ENCODE assay signal across 9 mouse cellular contexts in the genomic region with DNA sequence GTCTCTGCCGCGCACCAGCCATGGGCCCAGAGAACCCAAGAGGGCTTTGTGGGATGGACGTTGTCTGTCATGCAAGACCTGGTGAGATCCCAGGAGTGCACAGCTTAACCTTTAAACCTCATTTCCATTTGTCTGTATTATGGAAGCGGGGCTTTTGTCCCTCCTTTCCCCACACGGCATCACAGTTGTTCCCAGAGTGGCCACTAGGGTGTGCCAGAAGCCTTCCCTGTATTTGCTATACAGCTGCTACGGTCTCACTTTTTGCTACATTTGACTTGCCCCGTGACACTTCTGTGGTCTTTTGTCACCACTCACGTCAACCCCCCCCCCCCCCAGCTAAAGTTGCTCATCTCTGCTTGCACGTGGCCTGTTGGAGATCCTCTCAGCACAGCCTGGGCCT.
DNase-seq lines count a peak whose midpoint lies in the region; ATAC-seq and TF ChIP-seq lines count a peak whose summit lies in the region.
"Had no signal": no experiment of that assay in that cellular context is flagged by ENCODE, and none has a peak within 500 bp of the region (broad histone marks: within the 10 kb centered on the region; RNA-seq: fewer than 3 reads in every experiment).

No protein-coding gene starts in this region.

- DNase-seq in ES-E14 (ENCODE audit: low read depth, low spot score): peak; percentile 81
- DNase-seq in adrenal gland, postnatal 36 days: peak; percentile 78 to 79
- peak; percentile 82 for DNase-seq in embryonic facial prominence, embryonic 10.5 days (ENCODE audit: low spot score)
- DNase-seq in hindbrain, embryonic 10.5 days (ENCODE audit: low spot score): peak; percentile 87
- DNase-seq in layer of hippocampus, postnatal 25 days (ENCODE audit: extremely low spot score in 1 of 2, low spot score in 1 of 2): peak; percentile 74 to 95
- DNase-seq in mesoderm, embryonic 11.5 days (ENCODE audit: low read depth, low spot score): peak; percentile 89
- peak; percentile 73 for DNase-seq in right cerebral cortex, postnatal 25 days

- H3K27ac ChIP-seq in ES-E14 (ENCODE audit: insufficient read depth, low read depth, low read length, poor library complexity, severe bottlenecking): no peak overlapping the region
- H3K27ac ChIP-seq in embryonic facial prominence, embryonic 10.5 days (replicated peaks): no peak overlapping the region
- peak overlapping the region; percentile 70 for H3K27ac ChIP-seq in hindbrain, embryonic 10.5 days
- H3K27ac ChIP-seq: hindbrain, embryonic 15.5 days had no signal

- no peaks in the 10 kb centered on the region for H3K36me3 ChIP-seq in ES-E14 (ENCODE audit: control insufficient read depth, insufficient read depth, low read length, poor library complexity, severe bottlenecking)
- H3K36me3 ChIP-seq in embryonic facial prominence, embryonic 10.5 days (replicated peaks): no peaks in the 10 kb centered on the region
- no peaks in the 10 kb centered on the region for H3K36me3 ChIP-seq in hindbrain, embryonic 10.5 days
- H3K36me3 ChIP-seq: hindbrain, embryonic 15.5 days had no signal

- H3K9me3 ChIP-seq in ES-E14 (ENCODE audit: control insufficient read depth, insufficient read depth, low read depth, low read length): no peaks in the 10 kb centered on the region
- no peaks in the 10 kb centered on the region for H3K9me3 ChIP-seq in embryonic facial prominence, embryonic 10.5 days
- H3K9me3 ChIP-seq in hindbrain, embryonic 10.5 days: no peaks in the 10 kb centered on the region
- H3K9me3 ChIP-seq: hindbrain, embryonic 15.5 days had no signal

- H3K4me1 ChIP-seq in ES-E14 (ENCODE audit: control insufficient read depth in 2 of 2, insufficient read depth in 2 of 2, low read length in 2 of 2, poor library complexity in 1 of 2): peaks cover 0 to 7% of the 10 kb centered on the region in 2 experiments; a peak in 1 of 4 replicates
- H3K4me1 ChIP-seq in embryonic facial prominence, embryonic 10.5 days: peaks cover 40% of the 10 kb centered on the region
- H3K4me1 ChIP-seq in hindbrain, embryonic 10.5 days (replicated peaks): peaks cover 88% of the 10 kb centered on the region

- in situ Hi-C loops in ES-E14 (cut with MboI; ENCODE audit: low sequenced_read_pairs in 2 of 2, unreplicated experiment in 2 of 2): loop anchor here in 1 of 2 experiments (10.0 kb wide), 1 partner anchor 109 kb away; no protein-coding TSS in a partner anchor

- ATAC-seq in inflammation-experienced regulatory T-cells, adult 6 months: no peak

- H3K9ac ChIP-seq in ES-E14 (ENCODE audit: insufficient read depth, low read depth, low read length, poor library complexity, severe bottlenecking): no peak overlapping the region
- H3K9ac ChIP-seq: hindbrain, embryonic 15.5 days had no signal

- peaks cover 82% of the 10 kb centered on the region for H3K27me3 ChIP-seq in embryonic facial prominence, embryonic 10.5 days (replicated peaks; ENCODE audit: low read depth, poor library complexity, severe bottlenecking)
- peaks cover 95% of the 10 kb centered on the region for H3K27me3 ChIP-seq in hindbrain, embryonic 10.5 days (ENCODE audit: insufficient read depth, poor library complexity, severe bottlenecking)
- H3K27me3 ChIP-seq: hindbrain, embryonic 15.5 days had no signal

- no peak overlapping the region for H3K4me3 ChIP-seq in ES-E14 (ENCODE audit: insufficient read depth in 1 of 2, low read depth in 1 of 2, low read length in 2 of 2, poor library complexity in 1 of 2, severe bottlenecking in 1 of 2)
- H3K4me3 ChIP-seq in embryonic facial prominence, embryonic 10.5 days: no peak overlapping the region
- no peak overlapping the region for H3K4me3 ChIP-seq in hindbrain, embryonic 10.5 days
- H3K4me3 ChIP-seq: hindbrain, embryonic 15.5 days had no signal

- 5% methylated on average over 9 of the region's 9 CpGs for WGBS in embryonic facial prominence, embryonic 10.5 days
- WGBS in hindbrain, embryonic 10.5 days: 5% methylated on average over 9 of the region's 9 CpGs

TF ChIP-seq in ES-E14, 5 proteins besides CTCF, POLR2A, EP300 and RAD21:
- TF ChIP-seq HCFC1 (IDR thresholded peaks at IDR 0.05; ENCODE audit: borderline replicate concordance, insufficient read depth, low read length) (no peak), ZNF384 (IDR thresholded peaks at IDR 0.05; ENCODE audit: low read depth, low read length) (no peak), MAFK (IDR thresholded peaks at IDR 0.05; ENCODE audit: insufficient read depth, low read depth, low read length) (no peak), ZC3H11A (IDR thresholded peaks at IDR 0.05; ENCODE audit: borderline replicate concordance, low read depth, low read length) (no peak), CHD2 (IDR thresholded peaks at IDR 0.05; ENCODE audit: low read depth, low read length) (no peak)
